Mouse (Mus musculus): ENCODE results near the gene Bora. TPM values are rescaled to one million over a fixed set of nuclear protein-coding genes. Genes with fewer than 3 reads are reported as not detected.

Bora gene
- polyA plus RNA-seq (2012; rRNA removed) = 2.7 and 3.9 TPM in 2 replicates

DNA sequence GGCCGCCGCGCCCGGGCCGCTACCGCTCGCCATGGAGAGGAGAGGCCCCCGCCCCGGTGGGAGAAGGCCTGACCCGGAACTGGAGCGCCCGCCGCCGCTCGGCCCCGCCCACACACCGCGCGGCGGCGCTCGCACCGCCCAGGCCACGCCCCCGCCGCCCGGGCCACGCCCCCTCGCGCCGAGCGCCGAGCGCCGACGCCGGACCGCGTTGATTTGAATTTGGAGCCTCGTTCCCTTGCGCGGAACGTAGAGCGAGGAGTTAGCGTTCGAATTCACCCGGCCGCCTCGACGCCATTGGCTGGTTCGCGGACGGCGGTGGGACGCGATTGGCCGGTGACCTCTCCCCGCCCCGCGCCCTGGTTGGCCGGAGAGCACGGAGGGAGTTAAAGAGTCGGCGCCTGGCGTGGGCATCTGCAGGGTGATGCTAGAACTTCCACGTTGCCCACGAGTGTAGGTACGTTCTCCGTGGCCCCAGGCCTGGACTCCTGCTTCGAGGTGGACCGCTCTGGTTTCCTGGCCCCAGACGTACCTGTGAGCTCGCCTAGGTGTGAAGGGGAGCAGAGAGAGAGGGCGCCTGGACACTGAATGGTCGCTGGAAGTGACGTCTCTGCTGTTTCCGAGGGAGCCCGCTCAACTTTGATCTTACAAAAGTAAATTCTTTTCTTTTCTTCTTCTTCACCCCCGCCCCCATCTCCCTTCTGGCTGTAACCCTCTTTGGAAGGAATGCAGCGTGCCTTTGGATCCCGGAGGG, at the start of gene Bora, which contains the start of gene Mzt1:
Gene Bora, plus strand, starts transcription at position 192 of the 751 bp plus-strand sequence.
Gene Mzt1, minus strand, starts transcription at position 104 of the 751 bp plus-strand sequence.

DNA sequence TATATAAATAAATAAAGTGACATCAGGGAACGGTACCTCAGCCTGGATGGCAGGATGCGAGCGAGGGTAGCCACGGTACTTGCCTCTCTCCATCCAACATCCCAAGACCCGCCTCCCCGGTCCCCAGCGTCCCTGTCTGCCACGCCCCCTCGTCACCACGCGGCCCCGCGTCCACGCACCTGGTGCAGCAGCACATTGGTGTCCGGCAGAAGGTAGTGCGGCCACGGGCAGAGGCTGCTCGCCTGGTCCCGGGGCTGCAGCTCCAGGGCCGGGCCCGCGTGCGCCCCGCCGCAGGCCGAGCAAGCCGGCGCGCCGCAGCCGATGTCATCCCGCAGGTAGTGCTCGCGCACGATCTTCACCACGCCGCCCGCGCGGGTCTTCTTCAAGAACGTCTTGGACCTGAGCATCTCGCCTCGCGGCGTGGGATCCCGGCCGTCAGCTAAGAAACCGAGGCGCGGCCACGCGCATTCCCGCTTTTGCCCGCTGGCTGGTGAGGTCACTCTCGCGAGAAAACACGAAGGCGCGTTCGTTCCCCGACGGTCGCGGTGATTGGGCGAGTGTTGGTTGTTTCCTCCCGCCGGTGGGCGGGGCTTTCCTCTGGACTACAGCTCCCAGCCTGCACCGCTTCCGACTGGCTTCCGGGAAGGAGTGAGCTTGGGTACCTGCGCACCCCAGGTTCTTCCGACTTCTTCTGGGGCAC, 53.4 kb downstream of the Bora start, which contains the start of the genes Pibf1 and Dis3:
Gene Pibf1, plus strand, starts transcription at position 158 of the 700 bp plus-strand sequence.
Gene Dis3, minus strand, starts transcription at position 504 of the 700 bp plus-strand sequence.

Other genes starting within 250 kb of the Bora start
- not detected in 2 replicates for gene Rpl36a-ps1, start 51.9 kb upstream of the Bora start, polyA plus RNA-seq (2012; rRNA removed)
- 7.2 and 7.4 TPM in 2 replicates for gene Mzt1, start 88 bp upstream of the Bora start, polyA plus RNA-seq (2012; rRNA removed)
- gene Pibf1, start 53.2 kb downstream of the Bora start, polyA plus RNA-seq (2012; rRNA removed) = 0.91 and 1.0 TPM in 2 replicates
- gene Dis3, start 53.5 kb downstream of the Bora start, polyA plus RNA-seq (2012; rRNA removed) = 4.3 and 4.4 TPM in 2 replicates

All from colon, adult 2 months (tissue).